Mouse (Mus musculus) left cerebral cortex, adult 9 months (tissue): ENCODE data around the gene Rab5if.
"Not testable (repeated sequence)": the region's sequence is repeated elsewhere in the genome, so short reads cannot be mapped to it uniquely, and the experiment has no call there.

Experiments used
- DNase-seq, 2 experiments: peaks; one replicate each; pipeline ENCODE4 v3.0.0; 2022; ENCODE audit warnings: low spot score in 2 of 2

Rab5if gene

GRCm38 (mm10) chr2:156853999-156854771 lies 8.7 kb upstream of the Rab5if start:
- peak in 1 of 2 experiments; percentile 56 for DNase-seq

- DNase-seq = no peak
Measured at GRCm38 (mm10) chr2:156856311-156856710, 6.6 kb upstream of the Rab5if start.

GRCm38 (mm10) chr2:156857385-156857791 lies 5.5 kb upstream of the Rab5if start:
- DNase-seq = no peak

- no peak for DNase-seq
Measured at GRCm38 (mm10) chr2:156857835-156858234, 5.1 kb upstream of the Rab5if start, which contains the start of gene 4930518I15Rik. Gene 4930518I15Rik (minus strand): TSS chr2:156857946.

- no peak for DNase-seq
Measured at GRCm38 (mm10) chr2:156858671-156859070, 4.3 kb upstream of the Rab5if start.

- DNase-seq = no peak
Measured at GRCm38 (mm10) chr2:156862041-156862717, 749 bp upstream of the Rab5if start.

GRCm38 (mm10) chr2:156863487-156864160 lies 696 bp downstream of the Rab5if start:
- DNase-seq = no peak

- DNase-seq = no peak
Measured at GRCm38 (mm10) chr2:156864481-156864880, 1.6 kb downstream of the Rab5if start.

GRCm38 (mm10) chr2:156868994-156869393 lies 6.1 kb downstream of the Rab5if start:
- no peak for DNase-seq

GRCm38 (mm10) chr2:156869554-156869953 lies 6.6 kb downstream of the Rab5if start:
- no peak for DNase-seq

- DNase-seq = no peak
Measured at GRCm38 (mm10) chr2:156870519-156870918, 7.6 kb downstream of the Rab5if start.

GRCm38 (mm10) chr2:156873629-156874028 lies 10.7 kb downstream of the Rab5if start:
- DNase-seq = peak in 1 of 2 experiments; percentile 63

- DNase-seq = no peak
Measured at GRCm38 (mm10) chr2:156874047-156874759, 11.3 kb downstream of the Rab5if start.

GRCm38 (mm10) chr2:156874760-156875510 lies 12.0 kb downstream of the Rab5if start:
- no peak for DNase-seq

GRCm38 (mm10) chr2:156877726-156878125 lies 14.8 kb downstream of the Rab5if start:
- no peak for DNase-seq

- DNase-seq = no peak
Measured at GRCm38 (mm10) chr2:156879541-156879940, 16.6 kb downstream of the Rab5if start.

GRCm38 (mm10) chr2:156882431-156883001 lies 19.6 kb downstream of the Rab5if start:
- DNase-seq = no peak

GRCm38 (mm10) chr2:156884396-156885211 lies 21.7 kb downstream of the Rab5if start:
- DNase-seq = no peak

GRCm38 (mm10) chr2:156885666-156886065 lies 22.7 kb downstream of the Rab5if start:
- DNase-seq = not testable (repeated sequence)
